8 mouse cellular contexts compared by ENCODE assay signal in genomic region chr1:21271343-21272055, GRCm38 (mm10). TPM values are rescaled to one million over a fixed set of nuclear protein-coding genes. Genes with fewer than 3 reads are reported as not detected.
A peak's percentile ranks its signal among the peaks of the same experiment; 100 is the strongest.
DNase-seq lines count a peak whose midpoint lies in the region; ATAC-seq and TF ChIP-seq lines count a peak whose summit lies in the region.

No protein-coding gene starts in this region.

- no peaks in the 10 kb centered on the region for H3K9me3 ChIP-seq in limb, embryonic 11.5 days (ENCODE audit: control insufficient read depth, low read length)
- H3K9me3 ChIP-seq in midbrain, embryonic 12.5 days = no peaks in the 10 kb centered on the region

- peak; percentile 70 for ATAC-seq in limb, embryonic 11.5 days (ENCODE audit: insufficient number of reproducible peaks, low FRiP score, low TSS enrichment, low read depth)
- peak; percentile 76 for ATAC-seq in midbrain, embryonic 12.5 days (ENCODE audit: low FRiP score, low read depth)
- ATAC-seq in erythroblast, adult 5-6 weeks (replicated peaks; ENCODE audit: low FRiP score, poor library complexity, severe bottlenecking) = no peak

- H3K9ac ChIP-seq in heart, adult 2 months (ENCODE audit: low read depth, low read length) = no peak overlapping the region; the same call in 1 of the 2 replicates
- H3K9ac ChIP-seq in limb, embryonic 11.5 days (ENCODE audit: low read length) = no peak overlapping the region
- H3K9ac ChIP-seq in midbrain, embryonic 12.5 days (replicated peaks) = 0 out of 2 replicates have a peak overlapping the region, but pooled peaks have one; percentile 0

- peak overlapping the region; percentile 26; the same call in 1 of the 2 replicates for H3K4me3 ChIP-seq in heart, adult 2 months
- H3K4me3 ChIP-seq in limb, embryonic 11.5 days (ENCODE audit: low read depth, low read length) = no peak overlapping the region
- peak overlapping the region; percentile 30 for H3K4me3 ChIP-seq in midbrain, embryonic 12.5 days
- H3K4me3 ChIP-seq in small intestine, adult 2 months (ENCODE audit: low read depth, low read length) = peak overlapping the region; percentile 47

- H3K79me2 ChIP-seq in heart, adult 2 months (replicated peaks; ENCODE audit: control insufficient read depth, insufficient read depth, low read length) = no peaks in the 10 kb centered on the region

- H3K4me1 ChIP-seq in heart, adult 2 months (ENCODE audit: control insufficient read depth, insufficient read depth, low read length) = peaks cover 2% of the 10 kb centered on the region; the same call in 1 of the 2 replicates
- H3K4me1 ChIP-seq in limb, embryonic 11.5 days (ENCODE audit: control insufficient read depth, insufficient read depth, low read length) = no peaks in the 10 kb centered on the region
- no peaks in the 10 kb centered on the region for H3K4me1 ChIP-seq in midbrain, embryonic 12.5 days
- peaks cover 3% of the 10 kb centered on the region for H3K4me1 ChIP-seq in small intestine, adult 2 months (ENCODE audit: control insufficient read depth, insufficient read depth, insufficient read length, low read length)

- intact Hi-C loops in heart, adult 2 months (cut with DNase I) = loop anchor here (1.0 to 5.0 kb wide), 3 partner anchors 53 to 105 kb away; partner anchors contain the start of gene Tmem14a

- peak; percentile 73 for TF ChIP-seq CTCF in heart, adult 2 months (IDR thresholded peaks at IDR 0.05)
- TF ChIP-seq CTCF in small intestine, adult 2 months (IDR thresholded peaks at IDR 0.05; ENCODE audit: extremely low read depth, insufficient read length, insufficient replicate concordance, low read depth, low read length) = peak; percentile 83

- H3K27me3 ChIP-seq in heart, adult 2 months (ENCODE audit: control insufficient read depth, insufficient read depth, low read length) = no peaks in the 10 kb centered on the region
- no peaks in the 10 kb centered on the region for H3K27me3 ChIP-seq in limb, embryonic 11.5 days (ENCODE audit: control insufficient read depth, insufficient read depth, low read length)
- H3K27me3 ChIP-seq in midbrain, embryonic 12.5 days = no peaks in the 10 kb centered on the region
- no peaks in the 10 kb centered on the region for H3K27me3 ChIP-seq in small intestine, adult 2 months (ENCODE audit: control insufficient read depth, insufficient read depth, low read length)

- H3K4me2 ChIP-seq in limb, embryonic 11.5 days (ENCODE audit: low read depth, severe bottlenecking) = peak overlapping the region; percentile 28; the same call in 1 of the 2 replicates
- H3K4me2 ChIP-seq in midbrain, embryonic 12.5 days (replicated peaks) = peak overlapping the region; percentile 43

- H3K27ac ChIP-seq in heart, adult 2 months = no peak overlapping the region; the same call in 1 of the 2 replicates
- H3K27ac ChIP-seq in limb, embryonic 11.5 days (replicated peaks; ENCODE audit: low read depth, low read length) = no peak overlapping the region
- no peak overlapping the region for H3K27ac ChIP-seq in midbrain, embryonic 12.5 days (replicated peaks)
- peak overlapping the region; percentile 10; the same call in 1 of the 2 replicates for H3K27ac ChIP-seq in small intestine, adult 2 months (ENCODE audit: insufficient read depth, low read depth, low read length)

- no peak for TF ChIP-seq POLR2A in heart, adult 2 months (IDR thresholded peaks at IDR 0.05; ENCODE audit: insufficient read depth, low read depth, low read length)
- no peak for TF ChIP-seq POLR2A in small intestine, adult 2 months (IDR thresholded peaks at IDR 0.05; ENCODE audit: low read depth, low read length)

- WGBS in heart, adult 2 months = 20% methylated on average over 18 of the region's 18 CpGs
- WGBS in limb, embryonic 11.5 days = 28% methylated on average over 18 of the region's 18 CpGs
- 27% methylated on average over 18 of the region's 18 CpGs for WGBS in midbrain, embryonic 12.5 days
- 21% methylated on average over 18 of the region's 18 CpGs for WGBS in small intestine, adult 2 months

- DNase-seq in adrenal gland, postnatal 10 days = peak; percentile 86
- DNase-seq in embryo, embryonic 9.5 days (ENCODE audit: extremely low spot score) = peak; percentile 78
- DNase-seq in heart, adult 2 months = peak; percentile 76 to 86
- peak; percentile 78 for DNase-seq in kidney, adult 18-20 months
- peak; percentile 86 for DNase-seq in limb, embryonic 11.5 days (ENCODE audit: low spot score)

- no peaks in the 10 kb centered on the region for H3K36me3 ChIP-seq in heart, adult 2 months (ENCODE audit: control insufficient read depth, insufficient read depth, low read length)
- no peaks in the 10 kb centered on the region for H3K36me3 ChIP-seq in limb, embryonic 11.5 days (ENCODE audit: control insufficient read depth, insufficient read depth, low read length)
- no peaks in the 10 kb centered on the region for H3K36me3 ChIP-seq in midbrain, embryonic 12.5 days
- H3K36me3 ChIP-seq in small intestine, adult 2 months (ENCODE audit: control insufficient read depth, insufficient read depth, low read length) = no peaks in the 10 kb centered on the region

- TF ChIP-seq EP300 in heart, adult 2 months (IDR thresholded peaks at IDR 0.05; ENCODE audit: insufficient read depth, low read depth, low read length) = no peak

RNA-seq across cellular contexts. Expression of gene Gsta3, which starts 31.1 kb away (rescaled TPM):
- total RNA-seq in adrenal gland, postnatal 10 days (2021) = 100 to 1,000 TPM in 1 of 2 experiments, 10 to 100 TPM in 1; 59.3 to 112 TPM
- 10 to 100 TPM in 1 of 2 experiments, 1 to 10 TPM in 1; 9.9 to 12.2 TPM for total RNA-seq in heart, adult 2 months (2021)
- 5.0 and 6.6 TPM in 2 replicates for polyA plus RNA-seq in heart, adult 2 months (2012; rRNA removed)
- 0.17 and 0.30 TPM in 2 replicates for polyA plus RNA-seq in limb, embryonic 11.5 days (2014; fragmentation: Nextera tagmentation; extraction: Ambion mirVana)
- polyA plus RNA-seq in midbrain, embryonic 12.5 days (2016; fragmentation: Nextera tagmentation; extraction: Ambion mirVana) = 0.24 and 0.47 TPM in 2 replicates
- polyA plus RNA-seq in small intestine, adult 2 months (2012; rRNA removed) = 1.1 and 2.4 TPM in 2 replicates
- total RNA-seq in erythroblast, adult 5-6 weeks (2015; ENCODE audit: low replicate concordance) = not detected in 2 replicates
- total RNA-seq in erythroblast, adult 5-6 weeks (2017; ENCODE audit: low replicate concordance) = not detected in 2 replicates

RNA-seq across cellular contexts. Expression of gene Tmem14a, which starts 53.1 kb away (rescaled TPM):
- total RNA-seq in adrenal gland, postnatal 10 days (2021) = 1 to 10 TPM; 4.5 to 4.8 TPM
- total RNA-seq in heart, adult 2 months (2021) = 1 to 10 TPM; 2.3 to 2.8 TPM
- 3.0 and 4.6 TPM in 2 replicates for polyA plus RNA-seq in heart, adult 2 months (2012; rRNA removed)
- 6.7 and 7.9 TPM in 2 replicates for polyA plus RNA-seq in limb, embryonic 11.5 days (2014; fragmentation: Nextera tagmentation; extraction: Ambion mirVana)
- polyA plus RNA-seq in midbrain, embryonic 12.5 days (2016; fragmentation: Nextera tagmentation; extraction: Ambion mirVana) = 12.6 and 12.7 TPM in 2 replicates
- polyA plus RNA-seq in small intestine, adult 2 months (2012; rRNA removed) = 1.1 and 2.2 TPM in 2 replicates
- not detected in 2 replicates for total RNA-seq in erythroblast, adult 5-6 weeks (2015; ENCODE audit: low replicate concordance)
- not detected in 2 replicates for total RNA-seq in erythroblast, adult 5-6 weeks (2017; ENCODE audit: low replicate concordance)
